Mouse (Mus musculus) limb, embryonic 14.5 days (tissue): ENCODE results near the gene Cep295. TPM values are rescaled to one million over a fixed set of nuclear protein-coding genes. Genes with fewer than 3 reads are reported as not detected.

Source experiments
- ATAC-seq: fragments of 200-750 bp; cut with Nextera tagmentation; 2 replicates; pipeline ENCODE4 v1.8.0; 2017; ENCODE audit warnings: low read depth, moderate number of reproducible peaks, moderate TSS enrichment; ENCODE audit not compliant: low FRiP score
- DNase-seq: peaks from one replicate; pipeline ENCODE4 v3.0.0-alpha.2; 2015; ENCODE audit warnings: low spot score
- H3K27ac ChIP-seq: fragments of 300-500 bp; sonication (generic); replicated peaks from 2 replicates; pipeline ENCODE4 v1.5.1; 2014; ENCODE audit warnings: low read depth, mild to moderate bottlenecking, low read length, moderate library complexity, mixed read lengths
- H3K27me3 ChIP-seq: fragments of 300-500 bp; sonication (generic); 2 replicates; pipeline ENCODE4 v1.6.1; 2014; ENCODE audit warnings: low read length, mixed read lengths; ENCODE audit not compliant: control insufficient read depth, insufficient read depth
- H3K36me3 ChIP-seq: fragments of 300-500 bp; sonication (generic); 2 replicates; pipeline ENCODE4 v1.6.1; 2014; ENCODE audit warnings: mild to moderate bottlenecking, low read length, moderate library complexity, mixed read lengths; ENCODE audit not compliant: control insufficient read depth, insufficient read depth
- H3K4me1 ChIP-seq: fragments of 300-500 bp; sonication (generic); 2 replicates; pipeline ENCODE4 v1.6.1; 2014; ENCODE audit warnings: antibody characterized with exemption, low read length, mixed read lengths; ENCODE audit not compliant: control insufficient read depth, insufficient read depth
- H3K4me2 ChIP-seq: fragments of 300-500 bp; sonication (generic); replicated peaks from 2 replicates; pipeline ENCODE4 v1.6.1; 2014; ENCODE audit warnings: low read depth, mild to moderate bottlenecking, low read length, moderate library complexity; ENCODE audit not compliant: severe bottlenecking
- H3K4me3 ChIP-seq: fragments of 300-500 bp; sonication (generic); replicated peaks from 2 replicates; pipeline ENCODE4 v1.5.1; 2014; ENCODE audit warnings: low read length
- H3K9ac ChIP-seq: fragments of 300-500 bp; sonication (generic); 2 replicates; pipeline ENCODE4 v1.6.1; 2014; ENCODE audit warnings: mild to moderate bottlenecking, low read depth, low read length, moderate library complexity; ENCODE audit not compliant: severe bottlenecking
- H3K9me3 ChIP-seq: fragments of 300-500 bp; sonication (generic); 2 replicates; pipeline ENCODE4 v1.6.1; 2016; ENCODE audit warnings: low read length; ENCODE audit not compliant: control insufficient read depth
- POLR2A ChIP-seq: fragments of 200-500 bp; IDR thresholded peaks from 2 replicates; pipeline ENCODE4 v1.8.0; 2012; ENCODE audit warnings: inconsistent platforms, mild to moderate bottlenecking, moderate library complexity, borderline replicate concordance; ENCODE audit not compliant: insufficient read depth, insufficient read length; ENCODE audit errors: extremely low read depth
- WGBS: fragments of 180-500 bp; shearing (Covaris S2); extraction: QIAGEN DNeasy Blood & Tissue Kit; methylation state at CpG from one replicate; pipeline ENCODE4 v1.1.7; 2014; 5-methylcytosine and 5-hydroxymethylcytosine counted together
- polyA plus RNA-seq, 2 experiments: library from polyadenylated mRNA; depleted of rRNA in 1 of 2; stranded (reverse) in 1 of 2; unstranded in 1 of 2; fragments of >200 nt; fragmentation: Nextera tagmentation in 1 of 2; extraction: Ambion mirVana in 1 of 2; gene quantifications; 2 replicates each; pipeline versions ENCODE4 v1.2.1 to v1.2.3; 2012 to 2014

Gene Cep295
- polyA plus RNA-seq, 2 experiments = 15.3 to 29.8 TPM

DNA sequence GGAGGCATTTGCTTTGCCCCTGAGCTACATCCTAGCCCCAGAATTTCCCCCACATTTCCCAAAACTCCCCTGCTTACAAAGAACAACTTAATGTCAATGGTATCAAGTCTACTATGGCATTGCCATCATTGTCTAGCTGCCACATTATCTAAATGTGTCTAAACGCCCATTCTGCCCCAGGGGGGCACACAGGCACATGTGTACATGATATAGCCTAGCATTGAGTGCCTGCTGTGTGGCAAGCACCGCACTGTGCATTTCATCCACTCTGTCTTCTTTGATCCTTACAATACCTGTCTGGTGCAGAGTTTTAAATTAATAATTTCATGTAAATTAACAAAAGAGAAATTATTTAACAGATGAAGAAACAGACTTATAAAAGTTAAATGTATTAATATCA lies 8.7 kb upstream of the Cep295 start:
- Histone ChIP-seq H3K27ac (no peak overlapping the region), H3K27me3 (no peaks in the 10 kb centered on the region), H3K4me1 (no peaks in the 10 kb centered on the region), H3K9ac (no peak overlapping the region), H3K9me3 (no peaks in the 10 kb centered on the region), H3K4me3 (no peak overlapping the region), H3K36me3 (no peaks in the 10 kb centered on the region), H3K4me2 (no peak overlapping the region)
- ATAC-seq = no peak
- no peak for TF ChIP-seq POLR2A
- no peak for DNase-seq
- 62% methylated on average over 2 of the region's 2 CpGs for WGBS

DNA sequence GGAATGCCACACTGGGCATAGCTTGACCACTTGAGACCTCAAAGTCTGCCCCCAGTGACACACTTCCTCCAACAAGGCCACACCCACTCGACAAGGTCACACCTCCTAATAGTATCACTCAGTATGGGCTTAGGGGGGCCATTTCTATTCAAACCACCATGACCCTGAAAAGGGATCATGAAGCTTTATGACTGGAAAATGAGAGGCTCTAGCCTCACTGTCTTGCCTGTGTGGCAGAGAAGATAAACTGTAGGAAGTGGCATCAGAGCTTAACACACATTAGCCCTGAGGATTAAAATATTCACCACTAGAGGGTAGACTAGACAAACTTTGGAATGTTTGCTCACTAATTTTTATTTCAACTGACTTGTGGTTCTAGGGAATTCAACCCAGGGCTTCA lies 8.3 kb upstream of the Cep295 start:
- no peak for TF ChIP-seq POLR2A
- Histone ChIP-seq H3K9me3 (no peaks in the 10 kb centered on the region), H3K4me1 (no peaks in the 10 kb centered on the region), H3K4me3 (no peak overlapping the region), H3K9ac (no peak overlapping the region), H3K27ac (no peak overlapping the region), H3K36me3 (no peaks in the 10 kb centered on the region), H3K27me3 (no peaks in the 10 kb centered on the region), H3K4me2 (no peak overlapping the region)
- DNase-seq (peak; percentile 66), ATAC-seq (no peak)
- WGBS = 94% methylated on average over 1 of the region's 1 CpGs

DNA sequence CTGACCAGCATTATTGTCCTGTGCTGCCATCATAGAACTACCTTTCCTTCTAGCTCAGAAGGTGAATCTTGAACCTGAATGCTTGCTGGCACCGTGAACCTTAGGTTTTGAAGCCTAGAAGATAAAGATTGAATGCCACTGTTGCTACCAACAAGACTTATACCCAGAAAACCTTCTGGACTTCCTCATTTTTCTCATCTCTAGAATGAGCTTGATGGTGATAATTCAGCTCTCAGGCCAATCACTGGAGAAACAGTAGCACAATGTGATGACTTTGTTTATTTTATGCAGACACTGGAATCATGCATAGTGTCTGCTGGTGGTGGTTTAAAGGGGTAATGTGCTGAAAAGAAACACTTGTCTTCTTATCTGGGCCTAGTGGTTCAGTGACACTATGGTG lies 7.3 kb upstream of the Cep295 start:
- 89% methylated on average over 1 of the region's 1 CpGs for WGBS
- Histone ChIP-seq H3K27ac (no peak overlapping the region), H3K4me2 (no peak overlapping the region), H3K4me3 (no peak overlapping the region), H3K9ac (no peak overlapping the region), H3K27me3 (no peaks in the 10 kb centered on the region), H3K36me3 (no peaks in the 10 kb centered on the region), H3K4me1 (no peaks in the 10 kb centered on the region), H3K9me3 (no peaks in the 10 kb centered on the region)
- TF ChIP-seq POLR2A = no peak
- DNase-seq = no peak
- no peak for ATAC-seq

DNA sequence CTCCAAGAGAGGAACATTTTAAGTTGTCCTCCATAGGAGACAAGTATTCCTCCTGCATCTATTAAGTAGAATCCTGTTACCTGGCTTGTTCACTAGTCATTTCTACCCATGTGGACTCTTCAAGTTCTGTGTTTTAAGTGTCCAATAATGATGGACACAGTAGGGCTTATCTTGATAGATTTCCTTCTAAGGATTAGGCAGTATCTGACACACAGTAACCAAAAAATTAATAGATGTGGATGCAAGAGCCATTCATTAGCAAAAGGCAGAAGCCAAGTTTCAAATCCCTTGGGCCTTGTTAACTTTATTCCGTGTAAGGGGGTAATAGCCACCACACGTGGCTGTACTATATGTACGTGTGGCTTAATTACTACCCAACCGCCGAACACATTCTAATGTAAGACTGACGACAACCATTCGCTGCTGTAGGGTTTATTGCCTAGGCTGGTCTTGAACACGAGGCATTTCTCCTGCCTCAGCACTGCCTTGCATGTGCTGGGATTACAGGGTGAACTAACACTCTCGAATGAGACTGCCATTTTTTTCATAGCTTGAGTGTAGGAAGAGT lies 588 bp downstream of the Cep295 start:
- 0% methylated on average over 9 of the region's 9 CpGs for WGBS
- Histone ChIP-seq H3K36me3 (peaks cover 6% of the 10 kb centered on the region), H3K4me3 (peak overlapping the region; percentile 83), H3K27me3 (no peaks in the 10 kb centered on the region), H3K4me1 (no peaks in the 10 kb centered on the region), H3K9ac (peak overlapping the region; percentile 81), H3K4me2 (peak overlapping the region; percentile 80), H3K27ac (peak overlapping the region; percentile 53), H3K9me3 (no peaks in the 10 kb centered on the region)
- TF ChIP-seq POLR2A = no peak
- DNase-seq (peak; percentile 12), ATAC-seq (no peak; the same call in 1 of the 2 replicates)

DNA sequence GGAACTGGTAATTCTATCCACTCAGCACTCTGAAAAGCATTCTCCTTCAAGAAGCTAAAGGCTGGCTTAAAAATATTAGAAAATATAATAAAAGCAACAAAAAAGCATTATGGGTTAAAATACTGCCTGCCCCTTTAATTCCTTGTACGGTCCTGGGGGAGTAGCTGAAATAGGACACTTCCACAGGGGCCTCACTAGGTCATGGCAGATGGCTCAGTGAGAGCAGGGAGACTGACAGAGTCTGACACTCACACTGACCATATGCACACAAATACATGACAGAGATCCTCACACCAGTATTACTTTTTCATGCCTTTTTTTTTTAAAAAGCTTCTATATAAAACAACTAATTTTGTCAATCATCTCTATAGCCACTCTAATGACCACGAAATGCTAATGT lies 7.7 kb downstream of the Cep295 start:
- WGBS = 60% methylated on average over 2 of the region's 2 CpGs
- Histone ChIP-seq H3K9me3 (no peaks in the 10 kb centered on the region), H3K27ac (no peak overlapping the region), H3K9ac (no peak overlapping the region), H3K4me1 (no peaks in the 10 kb centered on the region), H3K36me3 (peaks cover 56% of the 10 kb centered on the region), H3K27me3 (no peaks in the 10 kb centered on the region), H3K4me3 (no peak overlapping the region), H3K4me2 (no peak overlapping the region)
- no peak for TF ChIP-seq POLR2A
- DNase-seq (no peak), ATAC-seq (no peak)

DNA sequence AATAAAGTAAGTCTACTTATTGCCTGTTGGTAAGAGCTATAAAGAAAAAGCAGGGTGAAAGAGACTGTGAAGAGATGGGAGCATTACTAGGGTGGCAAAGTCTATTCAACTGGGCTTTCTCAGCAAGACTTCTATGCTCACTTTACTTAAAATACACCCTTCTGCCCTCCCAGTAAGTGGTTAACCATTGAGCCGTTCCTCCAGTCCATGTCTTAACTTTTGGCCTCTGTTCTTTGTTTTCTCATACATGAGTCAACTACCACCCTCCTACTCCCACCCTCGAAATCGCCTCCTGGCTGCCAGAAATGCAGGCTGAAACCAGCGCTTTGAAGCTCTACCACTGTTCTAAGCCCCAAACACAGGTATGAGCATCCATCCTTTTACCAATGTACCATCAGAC lies 19.8 kb downstream of the Cep295 start:
- Histone ChIP-seq H3K27me3 (no peaks in the 10 kb centered on the region), H3K4me1 (no peaks in the 10 kb centered on the region), H3K4me3 (no peak overlapping the region), H3K4me2 (no peak overlapping the region), H3K9me3 (no peaks in the 10 kb centered on the region), H3K36me3 (peaks cover 79% of the 10 kb centered on the region), H3K9ac (no peak overlapping the region), H3K27ac (no peak overlapping the region)
- 95% methylated on average over 4 of the region's 4 CpGs for WGBS
- TF ChIP-seq POLR2A = no peak
- no peak for ATAC-seq
- no peak for DNase-seq
